Mouse (Mus musculus): ENCODE measurements around the gene Ninj1.

DNA sequence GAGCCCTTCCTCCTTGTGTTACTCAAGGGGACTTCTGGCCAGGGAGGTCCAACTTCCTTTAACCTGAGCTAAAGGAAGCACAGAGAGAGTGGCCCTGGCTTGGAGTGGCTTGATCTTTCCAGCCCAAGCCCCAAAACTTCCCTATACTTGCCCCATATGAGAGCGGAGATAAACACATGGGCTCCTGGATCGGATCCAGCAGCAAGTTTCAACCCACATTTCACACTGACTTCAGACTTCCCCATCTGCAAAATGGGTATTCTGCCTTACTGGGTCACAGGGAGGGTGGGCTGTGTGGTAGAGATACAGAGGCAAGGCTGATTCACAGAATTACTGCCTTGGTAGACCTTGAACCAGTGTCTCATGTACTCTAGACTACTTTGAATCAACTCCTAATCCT lies 56.2 kb downstream of the Ninj1 start:
- TF ChIP-seq CTCF (IDR thresholded peaks at IDR 0.05; ENCODE audit: borderline replicate concordance, insufficient read depth, low read length): no peak
- TF ChIP-seq POLR2A (IDR thresholded peaks at IDR 0.05; ENCODE audit: low read depth, low read length): no peak
